Mouse (Mus musculus): Measurements from ENCODE around the gene 1700017B05Rik.

The 1700017B05Rik gene

DNA sequence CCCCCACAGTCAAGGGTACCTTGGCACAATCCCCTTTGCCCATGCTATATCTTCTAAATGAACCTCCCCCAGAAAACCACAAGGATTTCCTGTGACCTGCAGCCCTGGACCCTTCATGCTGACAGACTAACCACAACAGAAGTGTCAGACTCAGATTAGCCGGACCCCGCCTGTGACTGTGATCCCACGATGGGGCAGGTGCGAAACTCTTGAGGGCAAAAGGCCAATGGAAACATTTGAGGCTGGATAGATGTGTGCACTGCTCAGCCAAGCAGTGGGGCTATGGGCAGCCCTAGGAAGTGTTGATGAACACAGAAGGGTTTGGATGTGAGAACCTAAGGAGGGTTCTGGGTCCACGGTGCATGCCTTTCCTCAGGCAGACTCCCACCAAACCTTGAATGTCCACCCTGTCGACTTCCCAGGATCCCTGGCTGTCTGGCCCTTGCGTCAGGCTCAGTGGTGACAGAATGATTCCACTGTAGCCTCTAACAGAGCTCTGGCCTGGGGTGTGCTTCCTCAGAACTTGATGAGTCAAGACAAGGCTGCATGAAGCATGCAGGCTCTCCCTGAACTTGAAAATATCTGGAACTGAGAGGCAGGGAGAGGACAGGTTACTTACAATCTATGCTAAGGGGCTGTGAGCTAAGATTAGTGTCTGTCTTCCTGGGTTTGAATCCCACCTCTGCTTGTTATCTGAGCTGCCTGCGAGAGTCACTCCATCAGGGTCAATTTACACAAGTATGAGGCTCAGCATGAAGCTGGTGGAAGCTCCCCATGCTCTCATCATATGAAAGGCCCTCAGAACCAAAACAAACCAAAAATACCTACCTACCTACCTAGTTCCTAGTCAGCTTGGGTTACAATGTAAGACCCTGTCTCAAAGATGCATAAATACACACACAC, 10.7 kb upstream of the 1700017B05Rik start:
- no peak for DNase-seq (ENCODE audit: low read depth, low spot score)

DNA sequence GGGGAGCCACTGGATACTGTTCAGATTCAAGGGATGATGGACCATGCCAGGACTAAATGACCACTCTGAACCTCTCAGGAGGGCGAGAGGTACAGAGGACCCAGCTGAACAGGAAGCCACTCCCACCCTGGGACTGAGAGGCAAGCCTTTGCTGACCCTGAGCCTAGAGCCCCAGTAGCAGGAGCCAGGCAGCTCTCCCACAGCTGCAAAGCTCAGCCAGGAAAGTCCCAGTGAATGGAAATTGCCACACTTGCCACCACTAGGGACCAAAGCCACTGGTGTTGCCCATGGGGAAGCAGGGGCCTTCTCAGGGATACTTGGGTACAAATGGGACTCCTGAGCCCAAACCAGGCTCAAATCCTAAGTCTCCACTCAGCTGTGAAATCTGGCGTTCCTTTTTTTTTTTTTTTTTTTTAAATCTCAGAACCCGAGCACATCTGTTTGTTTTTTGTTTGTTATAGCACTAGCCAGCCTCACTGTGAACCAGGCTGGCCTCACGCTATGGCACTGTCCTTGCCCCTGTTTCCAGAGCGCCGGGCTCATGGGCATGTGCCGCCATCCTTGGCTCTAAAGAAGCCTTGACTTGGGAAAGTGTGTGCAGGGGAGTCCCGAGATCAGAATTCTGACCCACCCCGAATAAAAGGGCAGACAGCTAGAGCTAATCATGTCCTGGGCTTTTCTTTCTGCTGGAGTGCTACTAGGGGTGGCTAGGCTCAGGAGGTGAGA, 9.6 kb upstream of the 1700017B05Rik start:
- DNase-seq (ENCODE audit: low read depth, low spot score), result no peak

DNA sequence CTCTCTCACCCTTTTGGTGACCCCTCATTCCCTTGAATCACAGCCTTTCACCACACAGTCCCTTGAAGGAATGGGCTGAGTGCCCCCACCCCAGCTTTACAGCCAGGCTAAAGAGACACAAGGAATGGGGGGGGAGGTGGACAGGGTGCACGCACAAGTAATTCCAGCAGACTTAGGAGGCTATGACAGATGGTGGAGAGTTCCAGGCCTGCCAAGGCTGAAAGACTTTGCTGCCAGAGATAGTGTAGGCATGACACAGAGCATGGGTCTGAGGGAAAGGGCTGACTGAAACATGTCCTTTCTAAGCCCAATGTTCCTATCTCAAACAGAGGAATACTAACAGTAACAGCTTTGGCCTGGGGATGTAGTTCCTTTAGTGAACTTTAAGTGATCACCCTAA, 8.7 kb upstream of the 1700017B05Rik start:
- no peak for DNase-seq (ENCODE audit: low read depth, low spot score)

DNA sequence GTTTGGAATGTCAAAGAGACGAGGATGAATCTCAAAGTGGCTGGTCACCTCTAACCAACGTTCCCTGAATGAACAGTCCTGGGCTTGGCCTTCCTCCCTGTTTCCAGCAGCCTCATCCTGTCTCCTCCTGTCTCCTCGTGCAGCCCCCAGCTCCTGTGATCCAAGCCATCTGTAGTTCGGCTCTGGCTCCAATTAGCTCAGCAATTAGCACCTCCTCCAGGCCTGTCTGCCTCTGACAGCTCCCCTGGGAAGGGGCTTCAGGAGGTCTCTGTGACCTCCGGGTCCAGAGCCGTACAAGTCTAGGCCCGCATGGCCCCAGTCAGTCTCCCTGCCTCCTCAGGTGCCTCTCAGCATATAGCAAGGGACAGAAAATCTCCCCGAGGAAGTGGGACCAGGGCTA, 8.0 kb upstream of the 1700017B05Rik start:
- no peak for DNase-seq (ENCODE audit: low read depth, low spot score)

DNA sequence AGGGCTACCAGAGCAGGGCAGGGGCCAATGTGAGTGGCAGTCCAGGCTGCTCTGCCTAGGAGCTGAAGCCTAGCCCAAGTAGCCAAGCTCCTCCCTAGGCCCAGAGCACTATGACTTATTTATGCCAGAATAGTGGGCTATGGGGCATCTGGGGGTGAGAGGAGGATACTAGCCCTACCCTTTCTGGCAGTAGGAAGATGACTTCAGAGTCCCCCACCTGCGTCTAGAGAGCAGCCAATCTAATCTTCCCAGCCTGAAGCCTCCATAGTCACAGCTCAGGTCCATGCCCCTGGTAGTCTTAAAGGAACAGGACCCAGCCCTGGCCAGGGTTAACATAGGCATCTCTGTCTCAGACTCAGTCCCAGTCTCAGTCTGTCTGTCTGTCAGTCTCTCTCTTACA, 7.0 kb upstream of the 1700017B05Rik start:
- no peak for DNase-seq (ENCODE audit: low read depth, low spot score)

DNA sequence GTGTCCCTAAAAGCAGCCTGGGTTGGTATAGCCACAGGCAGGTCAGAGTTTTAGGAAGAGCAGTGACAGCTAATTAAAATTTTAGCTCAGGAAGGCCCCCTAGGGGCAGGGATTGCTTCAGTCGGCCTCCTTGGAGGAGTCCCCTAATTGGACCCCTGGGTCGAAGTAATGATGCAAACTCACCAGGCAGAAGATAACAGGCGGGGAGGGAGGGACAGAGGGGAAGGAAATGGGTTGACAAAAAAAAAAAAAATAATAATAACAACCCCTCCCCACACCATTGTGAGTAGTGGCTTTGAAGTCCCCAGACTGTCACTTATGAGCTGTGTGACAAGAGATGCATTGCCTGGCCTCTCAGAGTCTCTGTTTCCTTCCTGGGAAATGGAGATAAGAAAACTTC, 6.2 kb upstream of the 1700017B05Rik start:
- no peak for DNase-seq (ENCODE audit: low read depth, low spot score)

DNA sequence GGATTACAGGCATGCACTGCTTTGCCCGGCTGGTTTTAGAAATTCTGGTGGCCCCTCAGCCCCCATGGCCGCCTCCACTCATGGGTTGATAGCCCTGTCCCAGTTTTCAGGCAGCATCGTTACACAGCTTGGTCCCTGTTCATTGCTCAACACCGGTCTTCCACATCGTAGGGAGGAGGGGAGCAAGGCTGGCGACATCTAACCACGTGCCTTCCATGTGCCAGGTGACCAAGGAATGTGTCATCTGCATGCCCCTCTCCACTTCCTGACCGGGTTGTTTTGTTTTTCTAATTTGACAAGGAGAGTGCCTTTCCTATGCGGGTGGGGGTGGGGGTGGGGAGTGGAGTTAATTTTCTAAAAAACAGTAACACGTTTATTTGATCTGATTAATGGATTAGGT, 5.7 kb upstream of the 1700017B05Rik start:
- DNase-seq (ENCODE audit: low read depth, low spot score), result no peak

DNA sequence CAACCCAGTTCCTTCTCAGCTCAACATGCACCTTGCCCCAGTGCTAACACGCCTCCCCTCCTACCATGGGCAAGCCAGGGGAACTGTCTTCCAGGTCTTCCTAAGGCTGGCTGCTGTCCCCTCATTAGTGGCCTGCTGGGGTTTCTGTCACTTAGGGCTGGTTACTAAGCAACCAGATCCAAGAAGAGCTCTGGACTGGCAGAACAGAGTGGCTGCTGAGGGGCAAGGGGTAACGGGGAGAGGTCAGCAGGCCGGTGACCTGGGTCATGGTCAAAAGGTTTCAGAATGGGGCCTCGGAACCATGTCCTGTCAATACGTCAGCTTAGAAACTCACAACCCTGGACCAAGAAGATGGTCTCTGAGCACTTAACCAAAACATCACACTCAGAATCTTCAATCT, 5.0 kb upstream of the 1700017B05Rik start:
- DNase-seq (ENCODE audit: low read depth, low spot score), result no peak

DNA sequence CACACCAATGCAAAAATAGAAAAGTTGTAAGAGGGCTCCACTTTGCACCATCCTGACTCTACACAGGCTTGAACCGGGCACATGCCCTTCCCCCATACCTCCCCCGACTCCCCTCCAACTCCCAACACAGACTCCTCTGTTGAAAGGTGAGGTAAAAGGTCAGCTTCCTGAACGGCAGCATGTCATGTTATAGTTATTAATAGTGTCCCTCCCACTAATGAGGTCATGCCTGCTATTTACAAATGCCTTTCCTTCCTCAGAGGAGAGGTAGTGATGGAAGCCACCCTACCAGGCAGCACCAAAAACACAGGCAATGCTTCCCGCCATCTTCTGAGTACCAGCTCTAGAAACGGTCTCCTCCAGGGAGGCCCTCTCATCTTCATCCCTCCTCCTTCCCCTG, 2.7 kb upstream of the 1700017B05Rik start:
- DNase-seq (ENCODE audit: low read depth, low spot score), result peak; percentile 54

DNA sequence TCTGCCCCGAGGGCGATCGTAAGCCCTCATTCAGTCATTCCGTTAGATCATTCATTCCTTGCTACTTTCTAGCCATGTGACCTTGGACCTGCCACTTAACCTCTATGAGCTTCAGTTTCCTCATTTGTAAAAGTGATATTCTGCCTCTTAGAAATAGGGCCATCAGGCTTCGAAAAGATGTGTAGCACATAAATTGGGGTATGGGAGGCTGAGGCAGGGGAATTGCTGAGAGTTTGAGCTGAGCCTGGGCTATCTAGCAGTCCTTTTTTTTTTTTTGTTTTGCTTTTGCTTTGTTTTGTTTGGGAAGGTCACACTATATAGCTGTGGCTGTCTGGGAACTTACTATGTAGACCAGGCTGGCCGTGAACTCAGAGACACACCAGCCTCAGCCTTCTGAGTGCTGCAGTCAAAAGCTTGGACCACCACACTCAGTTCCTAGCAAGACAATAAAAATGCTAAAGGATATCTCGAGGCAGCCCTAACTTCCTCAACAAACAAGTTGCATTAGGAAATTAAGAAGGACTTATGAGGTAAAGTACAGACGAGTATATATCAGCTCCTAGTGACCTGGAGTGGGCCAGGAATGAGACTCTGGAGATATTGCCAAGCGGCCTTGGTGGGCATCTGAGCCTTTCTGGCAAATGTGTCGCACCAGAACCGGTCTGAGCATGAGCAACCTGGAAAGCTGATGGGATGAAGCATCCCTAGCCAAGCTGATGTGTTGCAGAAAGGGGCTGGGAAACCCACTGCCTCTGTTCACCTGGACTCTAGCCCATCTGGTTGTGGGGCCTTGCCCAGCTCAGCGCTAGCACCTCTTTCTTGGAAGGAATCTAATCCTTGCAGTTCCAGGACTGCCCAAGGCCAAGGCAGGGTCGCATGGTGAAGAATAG, 628 bp upstream of the 1700017B05Rik start:
- DNase-seq (ENCODE audit: low read depth, low spot score), result no peak

DNA sequence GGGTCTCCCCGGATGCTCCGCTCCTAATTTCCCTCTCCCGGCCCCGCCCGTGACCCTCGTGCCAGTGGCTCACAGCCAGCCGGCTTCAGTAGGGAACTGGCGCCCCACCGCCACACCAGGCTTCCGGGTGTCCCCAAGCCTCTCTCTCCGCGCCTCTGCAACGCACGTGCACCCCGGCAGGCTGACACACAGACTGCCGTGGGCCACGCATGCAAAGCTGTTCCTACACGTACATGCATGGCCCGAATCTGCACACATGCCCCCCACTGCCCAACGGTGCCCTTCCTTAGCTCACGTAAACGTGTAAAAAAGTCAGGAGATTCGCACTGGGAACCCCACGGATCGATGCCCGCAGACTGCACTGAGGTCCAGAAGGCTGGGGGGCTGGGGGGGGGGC, 898 bp downstream of the 1700017B05Rik start:
- no peak for DNase-seq (ENCODE audit: low read depth, low spot score)

DNA sequence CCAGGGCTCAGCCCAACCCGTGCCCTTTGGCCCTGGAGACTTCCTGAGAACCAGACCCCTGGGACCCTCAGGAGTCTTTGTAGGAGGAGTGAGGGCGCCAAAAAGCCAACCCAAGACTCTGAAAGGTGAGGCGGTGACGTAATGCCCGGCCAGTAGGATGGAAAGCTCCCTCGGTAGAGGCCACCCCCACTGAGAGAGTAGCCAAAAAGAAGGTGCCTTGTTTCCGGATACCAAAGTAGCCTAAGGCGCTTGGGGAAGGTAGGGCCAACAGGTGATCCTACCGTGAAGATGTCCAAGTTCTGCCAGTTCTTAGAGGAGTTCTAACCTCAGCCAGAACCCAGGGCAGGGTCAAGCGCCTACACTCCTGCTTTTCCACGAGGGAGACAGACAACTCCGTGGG, 1.5 kb downstream of the 1700017B05Rik start:
- DNase-seq (ENCODE audit: low read depth, low spot score), result no peak

DNA sequence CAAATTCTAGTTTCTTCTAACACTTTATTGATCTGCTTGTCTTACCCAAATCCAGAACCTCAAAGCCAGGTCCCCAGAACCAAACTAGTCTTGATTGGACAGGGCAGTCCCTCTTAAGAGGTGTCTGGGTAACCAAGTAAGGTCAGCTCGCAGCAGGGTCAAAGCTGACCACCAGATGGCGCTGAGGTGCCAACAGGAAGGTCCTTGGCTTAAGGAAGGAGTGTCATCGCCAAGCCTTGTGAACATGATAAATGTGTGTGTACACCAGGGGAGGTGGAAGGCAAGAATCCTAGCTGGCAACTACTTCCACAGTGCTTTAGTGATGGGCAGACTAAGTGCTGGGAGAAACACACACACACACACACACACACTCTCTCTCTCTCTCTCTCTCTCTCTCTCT, 2.7 kb downstream of the 1700017B05Rik start:
- DNase-seq (ENCODE audit: low read depth, low spot score), result peak; percentile 94

DNA sequence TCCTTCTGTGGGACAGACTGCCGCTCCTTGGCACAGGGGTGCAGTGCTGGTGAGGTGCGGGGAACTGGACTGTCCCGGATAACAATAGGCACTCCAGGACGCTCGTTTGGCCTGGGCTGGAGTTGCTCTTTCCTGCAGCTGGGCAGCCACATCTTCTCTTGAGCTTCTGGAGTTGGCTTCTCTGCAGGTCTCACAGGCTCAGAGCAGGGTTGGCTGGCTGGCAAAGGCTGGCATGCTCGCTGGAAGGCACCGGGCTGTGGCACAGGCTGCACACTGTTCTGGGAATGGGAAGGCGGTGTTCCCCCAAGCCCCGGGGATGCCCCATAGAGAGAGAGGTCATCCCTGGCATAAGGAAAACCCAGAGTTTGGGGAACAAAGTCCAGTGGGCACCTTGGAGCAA, 4.8 kb downstream of the 1700017B05Rik start:
- no peak for DNase-seq (ENCODE audit: low read depth, low spot score)

DNA sequence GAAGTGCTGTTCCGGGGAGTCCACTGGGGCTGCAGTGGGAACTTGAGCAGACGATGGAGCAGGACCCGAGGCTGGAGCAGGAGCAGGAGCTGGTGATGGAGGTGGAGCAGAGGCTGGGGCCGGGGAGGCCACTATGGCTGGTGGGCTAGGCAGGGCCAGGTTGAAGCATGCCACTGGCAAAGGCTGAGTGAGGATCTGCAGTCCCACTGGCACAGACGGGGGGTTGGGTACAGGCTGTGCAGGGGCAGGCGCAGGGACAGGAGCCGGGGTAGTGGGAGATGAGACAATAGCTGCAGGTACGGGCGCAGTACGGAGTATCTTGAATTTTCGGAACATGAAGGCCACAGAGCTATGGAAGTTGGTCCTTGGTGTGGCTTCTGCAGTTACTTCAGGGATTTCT, 5.6 kb downstream of the 1700017B05Rik start:
- no peak for DNase-seq (ENCODE audit: low read depth, low spot score)

DNA sequence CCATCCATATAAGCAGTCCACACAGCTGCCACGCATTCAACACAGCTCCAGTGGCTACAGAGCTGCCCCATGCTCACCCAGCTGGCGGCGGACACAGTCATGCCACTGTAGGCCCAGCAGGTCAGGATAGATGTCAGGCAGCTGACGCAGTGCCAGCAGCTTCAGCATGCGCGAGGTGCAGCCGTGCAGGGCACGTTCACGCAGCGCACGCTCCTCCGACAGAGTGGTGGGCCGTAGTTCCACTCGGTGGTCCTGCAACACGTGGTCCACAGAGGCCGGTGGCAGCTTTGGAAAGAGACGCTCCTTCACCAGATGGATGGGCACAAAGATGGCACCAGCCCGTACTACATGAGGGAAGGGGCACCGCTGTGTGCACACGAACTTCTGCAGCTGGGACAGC, 6.1 kb downstream of the 1700017B05Rik start:
- no peak for DNase-seq (ENCODE audit: low read depth, low spot score)

DNA sequence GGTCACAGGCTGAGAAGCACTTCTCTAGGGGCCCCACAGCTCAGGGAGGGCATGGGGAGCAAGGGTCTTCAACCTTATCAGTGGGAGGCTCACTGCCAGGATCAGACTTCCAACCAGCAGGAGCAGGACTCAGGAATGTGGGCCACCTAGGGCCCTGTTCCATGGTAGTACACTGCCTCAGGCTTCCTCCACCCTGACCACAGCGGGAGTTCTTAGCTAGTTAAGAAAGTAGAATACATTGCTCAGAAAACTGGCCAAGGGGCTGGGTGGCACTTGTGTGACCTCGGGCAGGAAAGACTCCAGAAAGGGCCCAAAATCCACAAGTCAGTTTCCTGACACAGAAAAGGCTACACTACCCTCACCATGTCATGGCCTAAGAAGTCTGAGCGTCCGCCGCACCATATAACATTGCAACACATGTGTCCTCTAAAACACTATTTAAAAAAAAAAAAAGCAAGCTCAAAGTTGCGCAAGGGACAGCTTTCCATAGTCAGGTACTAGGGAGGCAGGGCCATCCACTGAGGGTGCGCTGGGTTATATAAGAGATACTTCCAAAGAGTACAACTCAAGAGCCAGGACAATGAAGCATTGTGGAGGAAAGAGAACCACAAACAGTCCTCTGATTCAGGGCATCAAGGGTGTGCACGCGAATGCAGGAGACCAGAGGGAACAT, 7.5 kb downstream of the 1700017B05Rik start:
- DNase-seq (ENCODE audit: low read depth, low spot score), result no peak

DNA sequence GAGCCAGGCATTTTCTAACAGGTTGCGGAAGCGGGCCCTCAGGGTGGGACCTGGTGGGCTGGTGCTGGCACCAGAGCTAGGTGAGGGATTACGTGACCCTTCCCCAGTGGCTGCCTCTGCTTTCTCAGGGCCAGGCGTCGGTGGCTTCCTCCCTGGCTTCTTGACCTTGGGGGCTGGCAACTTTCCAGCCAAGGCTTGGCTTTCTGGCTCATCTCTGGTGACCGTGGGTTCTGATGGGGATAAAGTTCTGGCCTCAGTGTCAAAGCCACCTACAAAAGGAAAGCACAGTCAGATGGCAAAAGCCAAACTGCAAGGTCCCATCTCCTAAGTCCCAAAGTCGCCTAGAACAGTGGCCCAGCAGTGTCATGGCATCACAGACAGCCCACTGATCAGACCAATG, 8.4 kb downstream of the 1700017B05Rik start:
- no peak for DNase-seq (ENCODE audit: low read depth, low spot score)

DNA sequence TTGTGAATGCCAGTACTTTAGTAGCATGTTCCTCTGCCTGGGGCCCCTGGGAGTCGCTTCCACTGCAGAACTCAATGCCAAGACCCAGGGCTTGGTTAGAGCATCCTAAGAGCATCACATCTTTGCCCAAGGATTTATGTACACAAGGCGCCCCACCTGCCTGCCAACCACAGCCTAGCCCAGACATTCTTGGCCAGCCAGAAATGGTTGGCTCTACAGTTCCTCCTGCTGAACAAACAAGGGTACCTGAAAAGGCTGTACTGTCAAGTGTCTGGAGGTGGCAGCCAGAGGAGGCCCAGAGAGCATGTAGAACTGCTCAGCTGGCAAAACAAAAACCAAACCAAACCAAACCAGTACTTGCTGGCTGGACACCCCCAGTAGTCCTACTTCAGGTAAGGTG, 11.3 kb downstream of the 1700017B05Rik start:
- no peak for DNase-seq (ENCODE audit: low read depth, low spot score)

DNA sequence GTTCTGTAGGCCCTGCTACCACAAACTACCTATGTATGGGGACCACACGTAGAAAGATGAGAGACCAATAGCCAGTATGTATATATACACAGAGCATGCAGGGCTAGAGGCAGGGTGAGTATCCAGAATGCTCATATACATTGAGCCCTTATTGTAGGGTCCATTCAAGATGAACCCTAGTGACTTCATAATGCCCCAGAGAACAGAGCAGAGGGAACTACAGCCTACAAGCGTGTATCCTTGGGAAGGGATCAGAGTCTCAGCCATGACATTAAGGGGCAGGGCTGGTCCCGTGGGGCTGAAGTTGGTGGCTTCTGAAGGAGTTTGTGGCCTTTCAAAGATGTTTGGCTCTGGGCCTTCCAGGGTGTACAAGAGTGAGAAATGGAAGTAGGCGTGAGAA, 12.4 kb downstream of the 1700017B05Rik start:
- no peak for DNase-seq (ENCODE audit: low read depth, low spot score)

Data from mesoderm, embryonic 11.5 days (tissue).